Mouse (Mus musculus) thymus, postnatal 36 days (tissue): Measurements from ENCODE around the gene Klf16.
A peak's percentile ranks its signal among the peaks of the same experiment; 100 is the strongest.

ENCODE experiments used
- DNase-seq, 2 experiments: peaks; one replicate each; pipeline ENCODE4 v3.0.0; 2022; ENCODE audit warnings: mixed read lengths in 2 of 2

Gene Klf16

DNA sequence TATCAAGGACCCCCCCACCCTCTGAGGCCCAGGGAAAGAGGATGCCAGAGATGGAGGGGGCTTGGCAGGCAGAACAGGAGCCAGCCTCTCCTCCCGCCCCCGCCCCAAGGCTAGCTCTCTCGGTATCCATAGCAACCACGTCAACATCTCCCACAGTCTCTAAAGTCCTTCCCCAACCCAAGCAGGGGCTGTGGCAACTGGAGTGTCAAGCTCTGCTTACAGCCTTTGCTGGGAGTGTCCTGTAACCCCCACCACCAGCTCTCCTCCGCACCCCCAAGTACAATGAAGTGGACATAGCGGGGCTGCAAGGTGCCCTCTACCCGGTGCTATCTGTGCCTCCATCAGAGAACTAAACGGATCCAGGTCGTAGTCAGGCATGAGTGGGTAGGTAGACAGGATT lies 3.2 kb downstream of the Klf16 start:
- DNase-seq, result no peak

DNA sequence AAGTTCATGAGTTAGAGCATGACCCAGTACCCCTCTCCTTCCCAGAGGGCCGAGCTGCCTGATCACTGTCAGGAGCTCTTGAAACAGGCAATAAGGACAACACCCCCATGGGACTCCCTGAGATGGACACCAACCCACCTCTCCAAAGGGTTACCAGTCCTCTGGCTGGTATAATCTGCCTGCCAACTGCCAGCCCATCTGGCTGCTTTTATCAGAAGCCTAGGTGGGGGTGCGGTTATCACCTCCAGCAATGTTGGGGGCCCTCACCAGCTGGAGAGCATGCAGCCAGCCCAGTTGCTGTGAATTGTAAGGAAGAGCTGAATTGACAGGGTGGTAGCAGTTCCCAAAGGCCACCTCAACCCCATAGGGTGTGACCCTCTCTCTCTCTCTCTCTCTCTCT lies 4.6 kb downstream of the Klf16 start:
- DNase-seq, result no peak

DNA sequence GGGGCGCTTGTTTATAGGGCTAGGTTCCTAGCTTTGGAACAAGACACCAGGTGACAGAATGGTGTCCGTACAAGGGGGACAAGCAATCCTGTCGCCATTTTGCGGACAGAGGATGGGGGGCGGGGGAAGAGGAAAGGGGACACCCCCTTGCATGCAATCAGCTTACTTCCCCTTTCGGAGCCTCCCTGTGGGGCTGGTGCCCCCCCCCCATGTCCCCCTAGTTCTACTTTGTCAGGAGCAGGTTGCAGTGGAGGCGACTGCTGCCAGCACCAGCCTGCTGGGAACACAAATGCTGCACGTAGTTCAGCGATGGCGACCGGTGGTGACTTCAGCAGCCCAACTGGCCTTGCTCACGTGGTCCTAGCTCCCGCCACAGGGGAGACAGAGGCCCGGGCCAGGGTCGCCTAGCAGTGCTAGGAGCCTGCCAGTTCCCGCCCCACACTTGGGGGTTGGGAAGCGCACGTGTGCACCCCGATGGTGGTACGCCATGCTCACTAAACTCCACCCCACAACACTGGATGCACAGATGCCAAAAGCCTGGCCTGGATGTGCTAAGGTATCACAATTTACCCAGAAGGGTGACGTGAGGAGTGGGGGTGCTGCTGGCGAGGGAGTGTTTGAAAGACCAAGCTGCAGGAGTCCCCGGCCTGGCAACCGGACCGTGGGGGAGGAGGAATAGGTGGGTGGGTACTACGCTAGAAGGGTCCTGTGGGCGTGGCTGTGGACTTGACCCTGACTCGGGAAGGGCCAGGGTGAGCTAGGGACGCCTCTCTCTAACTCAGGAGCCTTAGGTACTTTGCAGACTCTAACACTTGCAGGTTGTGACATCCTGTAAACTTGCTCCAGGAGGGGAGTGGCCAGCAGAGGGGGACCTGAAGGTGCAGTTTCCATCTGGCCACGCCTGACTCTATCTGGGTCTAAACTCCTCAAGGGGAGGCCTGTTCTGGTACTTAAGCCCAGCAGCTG lies 6.0 kb downstream of the Klf16 start:
- DNase-seq, result no peak

DNA sequence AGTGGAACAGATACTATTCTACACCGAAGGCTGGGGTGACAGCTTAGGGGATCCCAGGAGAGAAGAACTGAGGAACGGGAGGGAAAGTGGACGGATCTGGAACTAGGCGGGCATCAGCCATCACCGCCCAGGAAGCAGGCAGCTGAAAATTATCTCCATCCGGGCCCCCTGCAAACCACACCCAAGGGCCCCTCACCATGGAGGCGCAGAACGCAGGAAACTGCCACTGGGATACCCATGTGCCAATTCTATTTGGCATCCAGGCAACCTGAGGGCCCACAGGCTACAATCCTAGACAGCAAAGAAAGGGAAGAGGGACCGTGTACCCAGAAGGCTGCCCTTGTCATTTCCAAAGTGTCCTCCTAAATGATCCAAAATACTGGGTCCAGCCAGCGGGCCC lies 6.7 kb downstream of the Klf16 start:
- DNase-seq, result no peak

DNA sequence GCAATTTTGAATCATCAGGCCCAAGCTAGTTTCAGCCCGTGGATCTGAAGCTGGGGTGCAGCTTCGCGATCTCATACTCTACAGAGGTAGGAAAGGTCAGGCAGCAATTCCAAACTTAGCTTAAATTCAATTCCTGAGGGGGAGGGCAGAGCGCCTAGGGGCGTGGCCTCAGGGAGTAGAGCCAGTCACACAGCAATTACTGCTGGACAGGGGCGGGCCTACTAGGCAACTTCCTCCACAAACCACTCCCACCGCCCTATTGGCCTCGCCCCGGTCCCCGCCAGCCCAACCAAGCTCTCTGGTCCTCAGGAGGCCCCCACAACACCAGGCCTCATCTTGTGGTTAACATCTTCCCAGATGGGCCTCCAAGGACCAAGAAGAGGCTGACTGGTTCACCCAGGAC lies 7.5 kb downstream of the Klf16 start:
- peak in 1 of 2 experiments; percentile 65 for DNase-seq

DNA sequence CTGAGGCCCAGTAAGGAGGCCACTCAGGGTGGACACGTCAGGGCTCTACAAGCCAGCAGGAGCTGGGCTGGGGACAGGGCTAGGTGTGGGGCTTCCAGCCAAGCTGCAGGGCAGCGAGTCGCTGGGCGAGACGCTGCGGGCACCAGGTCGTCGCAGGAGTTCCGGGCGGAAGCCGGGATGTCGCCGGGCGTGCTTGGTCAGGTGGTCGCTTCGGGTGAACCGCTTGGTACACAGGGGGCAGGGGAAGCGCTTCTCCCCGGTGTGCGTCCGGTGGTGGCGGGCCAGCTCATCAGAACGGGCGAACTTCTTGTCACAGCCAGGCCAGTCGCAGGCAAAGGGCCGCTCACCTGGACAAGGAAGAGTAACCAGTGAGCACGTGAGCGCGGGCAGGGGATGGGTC lies 8.2 kb downstream of the Klf16 start:
- no peak for DNase-seq

DNA sequence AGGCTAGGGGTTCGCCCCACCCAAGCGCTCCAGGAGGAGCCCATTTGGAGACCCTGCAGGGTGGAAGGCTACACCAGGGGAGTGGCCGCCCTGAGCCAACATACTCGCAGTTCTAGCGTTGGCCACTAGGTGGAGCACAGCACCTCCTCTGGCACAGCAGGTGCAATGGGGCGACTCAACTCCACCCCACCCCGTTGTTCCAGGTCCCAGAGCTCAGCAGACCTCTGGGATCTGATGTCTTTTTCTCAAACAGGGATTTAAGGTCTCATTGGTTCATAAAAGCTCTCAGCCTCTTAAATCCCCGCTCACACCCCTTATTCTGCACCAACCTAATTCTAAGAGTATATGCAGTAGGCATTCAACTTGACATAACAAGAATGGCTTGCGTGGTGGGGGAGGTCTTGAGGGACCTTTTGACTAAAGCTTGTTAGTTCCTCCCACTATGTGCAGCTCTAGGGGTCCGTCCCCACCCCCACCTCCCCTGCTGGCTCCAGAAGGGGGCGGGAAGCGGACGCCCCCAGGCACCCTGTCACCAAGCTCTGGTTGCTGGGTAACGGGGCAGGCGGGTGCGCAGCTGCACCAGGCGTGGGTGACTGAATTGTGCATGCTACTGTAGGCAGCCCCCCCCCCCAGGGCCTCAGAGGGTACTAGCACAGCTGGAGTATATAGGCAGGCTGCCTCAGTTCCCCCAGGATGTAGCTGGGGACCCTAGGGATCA lies 10.6 kb downstream of the Klf16 start:
- peak; percentile 89 to 92 for DNase-seq

DNA sequence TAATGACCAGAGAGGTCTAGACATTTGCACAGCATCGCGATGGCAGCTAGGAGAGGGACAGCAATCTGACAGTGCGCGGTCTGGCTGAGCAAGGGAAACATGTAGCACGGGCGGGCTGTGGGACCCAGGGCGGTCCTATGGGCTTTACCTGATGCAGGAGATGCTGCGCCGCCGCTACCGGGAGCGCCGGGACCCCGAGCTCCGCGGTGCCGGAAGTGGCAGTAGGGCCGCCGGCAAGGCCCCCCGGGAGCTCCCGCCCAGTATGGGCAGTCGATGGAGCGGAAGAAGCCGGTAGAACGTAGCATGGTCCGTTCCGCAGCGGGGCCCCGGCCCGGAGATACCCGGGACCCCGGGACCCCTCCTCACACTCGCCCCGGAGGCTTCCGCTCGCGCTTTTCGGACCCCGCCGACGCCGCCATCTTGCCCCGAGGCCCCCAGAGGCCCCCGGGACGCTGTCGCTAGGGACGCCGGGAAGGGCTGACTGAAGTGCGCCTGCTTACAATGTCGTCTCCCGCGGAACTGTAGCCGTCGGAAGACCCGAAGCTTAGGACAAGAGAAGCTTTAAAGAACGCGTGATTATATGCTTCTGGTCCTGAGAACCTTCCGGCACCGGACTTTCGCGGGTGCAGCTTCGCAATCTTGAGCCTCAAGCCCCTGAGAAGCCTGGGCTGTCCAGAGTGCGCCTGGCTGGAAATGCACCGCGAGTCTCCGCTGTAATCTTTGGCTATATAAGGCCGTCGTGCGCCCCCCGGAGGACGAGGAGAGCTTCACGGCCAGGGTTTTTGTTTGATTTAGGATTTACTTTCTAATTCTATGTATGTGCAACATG lies 15.8 kb downstream of the Klf16 start, which contains the start of gene Rexo1:
Gene Rexo1 (minus strand): TSS at position 445 of the 829 bp plus-strand sequence.
- peak; percentile 92 to 95 for DNase-seq

DNA sequence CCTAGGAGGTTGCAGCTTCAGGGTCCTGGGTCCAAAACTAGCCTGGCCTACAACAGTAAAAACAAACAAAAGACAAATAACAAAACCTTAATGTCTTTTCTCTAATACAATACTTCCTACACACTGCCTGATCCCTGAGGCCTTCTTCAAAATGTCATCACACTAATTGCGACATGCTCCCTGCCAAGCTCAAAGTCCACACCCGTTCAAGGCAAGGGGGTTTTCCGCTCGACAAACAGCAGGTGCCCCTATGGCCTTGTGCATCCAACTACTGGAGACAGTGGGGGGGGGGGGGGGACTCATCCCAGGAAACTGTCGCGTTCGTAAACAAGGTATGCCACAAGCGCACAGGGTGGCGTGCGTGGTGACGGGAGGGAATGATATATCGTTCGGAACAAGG lies 16.5 kb downstream of the Klf16 start:
- DNase-seq, result no peak

DNA sequence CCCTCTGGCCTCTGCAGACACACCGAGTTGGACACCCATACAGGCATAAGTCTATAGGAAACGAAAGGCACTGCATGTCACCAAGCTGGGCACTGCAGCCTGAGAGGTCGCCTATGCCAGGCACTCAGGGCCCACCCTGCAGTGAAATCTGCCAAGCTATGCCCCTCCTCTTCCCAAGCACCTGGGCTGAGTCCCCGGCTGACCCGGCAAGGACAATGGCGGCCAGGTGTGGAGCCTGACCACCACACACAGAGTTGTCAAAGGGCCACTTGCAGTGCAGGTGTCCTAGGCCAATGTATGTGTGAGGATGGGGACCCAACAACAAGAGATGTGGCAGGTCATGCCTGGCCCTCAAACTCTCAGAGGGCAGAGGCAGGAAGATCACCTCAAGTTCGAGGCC lies 17.7 kb downstream of the Klf16 start:
- DNase-seq, result no peak

DNA sequence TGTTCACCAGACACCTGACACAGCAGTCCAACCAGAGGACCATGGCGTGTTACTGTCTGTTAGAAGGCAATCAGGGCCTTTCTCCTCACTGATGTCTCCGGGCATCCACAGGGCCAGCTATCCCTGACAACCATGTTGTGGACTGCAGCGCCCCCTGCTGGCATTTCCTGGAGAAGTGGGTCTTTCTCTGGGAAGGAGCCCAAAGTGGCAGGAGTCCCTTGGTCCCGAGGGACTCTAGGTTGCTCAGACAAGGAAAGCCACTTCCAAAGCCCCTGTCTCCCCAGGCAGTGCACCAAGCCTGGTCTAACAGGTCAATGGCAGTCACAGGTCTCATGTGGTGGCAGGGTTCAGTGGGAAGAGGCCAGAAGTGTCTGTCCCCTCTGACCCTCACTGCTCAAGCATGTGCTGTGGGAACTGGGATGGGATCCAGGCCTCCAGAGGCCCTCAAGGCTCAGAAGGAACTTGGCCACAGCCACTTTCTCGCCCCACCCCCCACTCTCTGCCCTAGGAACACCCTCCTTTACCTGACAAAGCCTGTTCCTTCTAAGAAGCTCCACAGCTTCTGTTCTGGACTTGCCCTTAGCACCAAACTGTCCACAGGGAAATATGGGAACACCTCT lies 19.7 kb downstream of the Klf16 start:
- peak; percentile 64 to 67 for DNase-seq

DNA sequence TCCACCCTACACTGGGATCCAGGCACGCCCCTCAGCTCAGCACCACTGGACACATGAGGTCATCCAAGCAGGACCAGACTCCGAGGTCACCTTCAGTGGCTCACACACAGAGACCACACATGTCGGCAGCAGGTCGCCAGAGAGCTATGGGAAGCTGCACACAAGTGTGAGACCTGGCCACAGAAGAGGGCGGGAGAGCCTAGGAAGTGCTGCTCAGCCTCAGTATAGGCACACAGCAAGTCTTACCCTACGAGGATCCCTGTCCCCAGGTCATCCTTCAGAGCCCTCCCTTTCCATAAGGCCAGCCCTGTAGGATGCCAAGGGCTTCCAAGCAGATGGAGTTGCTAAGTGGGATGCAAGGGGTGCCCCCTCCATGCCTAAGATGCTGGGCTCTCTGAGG lies 23.1 kb downstream of the Klf16 start:
- DNase-seq, result no peak

DNA sequence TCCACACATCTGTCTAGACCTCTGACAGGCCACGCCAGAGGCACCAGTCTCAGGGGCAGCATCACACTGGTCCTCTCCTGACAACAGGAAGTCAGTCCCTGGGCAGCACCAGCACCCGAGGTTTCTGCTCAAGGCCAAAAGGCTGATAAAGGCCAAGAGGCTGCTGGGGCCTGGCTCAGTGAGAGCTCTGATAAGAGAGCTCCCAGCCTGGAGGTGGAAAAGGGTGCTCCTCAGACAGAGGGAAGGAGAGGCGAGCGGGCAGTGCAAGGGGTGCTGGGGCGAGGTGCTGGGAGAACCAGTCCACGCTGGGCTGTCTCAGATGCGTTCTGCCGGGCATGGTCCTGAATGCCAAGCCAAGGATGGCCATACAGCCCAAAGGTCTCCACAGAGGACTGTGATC lies 23.5 kb downstream of the Klf16 start:
- DNase-seq, result no peak

DNA sequence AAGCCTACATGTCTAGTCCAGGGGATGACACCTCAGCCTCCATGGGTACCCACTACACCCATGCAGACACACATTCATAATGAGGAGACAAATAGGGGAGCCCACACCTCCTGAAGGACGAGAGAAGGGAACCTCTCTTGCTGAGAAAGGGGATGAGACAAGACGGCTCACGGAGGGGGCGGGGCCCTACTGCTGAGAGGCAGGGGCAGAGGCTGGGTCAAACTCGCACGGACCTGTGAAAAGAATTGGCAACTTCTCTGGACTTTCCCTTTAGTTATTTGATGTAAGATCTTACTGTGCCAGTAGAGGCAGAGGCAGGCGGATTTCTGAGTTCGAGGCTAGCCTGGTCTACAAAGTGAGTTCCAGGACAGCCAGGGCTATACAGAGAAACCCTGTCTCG lies 24.8 kb downstream of the Klf16 start:
- DNase-seq, result no peak

DNA sequence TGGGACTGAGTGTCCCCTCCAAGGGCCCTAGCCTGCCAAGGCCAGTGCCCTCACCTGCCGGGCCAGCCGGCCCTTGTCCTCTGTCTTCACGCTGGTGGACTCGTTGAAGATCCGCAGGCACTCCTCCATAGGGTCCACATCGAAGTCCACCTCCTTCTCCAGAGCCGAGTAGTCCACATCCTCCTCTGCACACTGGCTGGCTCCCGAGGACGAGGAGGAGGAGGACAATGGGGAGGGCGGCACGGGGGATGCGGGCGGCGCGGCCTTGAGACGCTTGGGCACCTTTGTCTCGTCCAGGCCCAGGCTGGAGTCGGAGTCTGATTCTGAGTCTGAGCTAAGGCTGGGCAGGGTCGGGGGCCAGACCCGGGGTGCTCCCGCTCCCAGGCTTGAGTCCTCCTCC lies 27.8 kb downstream of the Klf16 start:
- DNase-seq, result no peak

DNA sequence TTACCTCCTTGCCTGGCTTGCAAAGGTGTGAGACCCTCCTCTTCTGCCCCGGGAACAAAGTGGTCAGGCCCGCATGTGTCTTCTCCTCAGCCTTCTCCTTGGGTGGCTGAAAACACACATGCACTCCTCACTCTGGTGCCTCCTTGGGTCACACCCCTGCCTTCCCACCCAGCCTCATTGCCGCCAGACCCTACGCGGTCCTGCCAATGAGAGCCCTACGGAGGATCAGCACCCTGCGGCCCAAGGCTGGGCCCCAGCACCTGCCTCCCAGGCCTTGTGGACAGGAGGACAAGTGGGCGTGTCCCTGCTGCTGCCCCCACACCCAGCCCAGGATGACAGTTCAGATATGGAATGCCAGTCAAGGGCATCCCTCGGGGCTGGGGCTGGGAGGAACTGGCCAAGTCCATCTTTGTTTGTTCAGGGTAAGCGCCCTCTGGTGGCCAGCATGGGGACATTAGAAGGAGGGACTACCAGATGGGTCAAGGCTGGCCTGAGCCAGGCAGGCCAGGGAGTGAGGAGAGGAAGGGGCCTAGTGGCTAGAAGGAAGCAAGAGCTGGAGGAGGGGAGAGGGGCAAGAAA lies 28.6 kb downstream of the Klf16 start:
- DNase-seq, result peak; percentile 37 to 46

DNA sequence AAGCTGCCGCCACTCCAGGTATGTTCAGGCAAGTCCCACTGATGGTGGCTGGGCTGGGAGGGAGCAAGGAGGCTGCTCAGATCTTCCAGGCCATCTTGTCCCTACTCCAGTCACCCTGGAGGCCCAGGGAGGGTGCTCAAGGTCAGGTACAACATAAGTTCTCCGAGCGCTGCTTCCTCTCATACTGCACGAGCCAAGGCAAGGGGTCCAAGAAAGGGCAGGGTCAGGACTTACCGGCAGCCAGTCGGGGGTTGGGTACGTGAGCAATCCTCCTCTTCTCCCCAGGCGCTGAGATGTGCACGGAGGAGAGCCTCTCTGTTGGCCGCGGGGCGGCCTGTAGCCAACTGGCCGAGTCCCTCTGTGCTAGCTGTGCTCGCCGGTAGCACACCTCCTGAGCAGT lies 29.6 kb downstream of the Klf16 start:
- no peak for DNase-seq

DNA sequence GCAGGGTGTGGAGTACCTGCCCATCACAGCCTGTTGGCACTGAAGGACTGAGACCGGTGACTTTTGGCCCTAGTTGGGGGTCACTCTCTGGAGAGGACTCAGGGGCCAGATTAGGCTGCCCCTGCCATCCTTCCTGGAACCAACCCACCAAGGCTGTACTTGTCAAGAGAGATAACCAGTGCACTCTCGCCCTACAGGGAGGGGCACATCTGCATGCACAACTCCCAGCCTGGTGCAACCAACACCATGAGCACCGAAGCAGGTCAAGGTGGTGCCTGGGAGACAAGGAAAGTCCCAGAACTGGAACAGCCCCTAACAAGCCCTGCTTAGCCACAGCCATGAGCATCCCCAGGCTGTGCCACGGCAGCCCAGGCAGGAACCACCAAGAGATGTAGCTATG lies 30.2 kb downstream of the Klf16 start:
- DNase-seq, result no peak

DNA sequence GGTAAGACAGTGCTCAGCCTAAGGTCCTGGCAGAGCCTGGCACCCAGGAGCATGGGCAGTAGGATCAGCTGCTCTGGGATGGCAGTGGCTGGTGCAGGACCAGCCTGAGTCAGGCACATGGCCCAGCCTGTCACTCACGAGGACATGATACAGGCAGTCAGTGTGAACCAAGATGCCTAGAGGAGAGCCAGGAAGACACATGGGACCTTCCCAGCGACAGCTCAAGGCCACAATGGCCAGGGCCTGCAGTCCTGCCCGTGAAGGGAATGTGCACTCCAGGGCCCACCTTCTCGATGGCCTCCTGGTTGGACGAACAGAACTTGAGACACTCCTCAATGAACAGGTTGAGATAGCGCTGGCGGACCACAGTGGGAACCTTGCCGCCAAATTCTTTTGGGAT lies 31.5 kb downstream of the Klf16 start:
- no peak for DNase-seq

DNA sequence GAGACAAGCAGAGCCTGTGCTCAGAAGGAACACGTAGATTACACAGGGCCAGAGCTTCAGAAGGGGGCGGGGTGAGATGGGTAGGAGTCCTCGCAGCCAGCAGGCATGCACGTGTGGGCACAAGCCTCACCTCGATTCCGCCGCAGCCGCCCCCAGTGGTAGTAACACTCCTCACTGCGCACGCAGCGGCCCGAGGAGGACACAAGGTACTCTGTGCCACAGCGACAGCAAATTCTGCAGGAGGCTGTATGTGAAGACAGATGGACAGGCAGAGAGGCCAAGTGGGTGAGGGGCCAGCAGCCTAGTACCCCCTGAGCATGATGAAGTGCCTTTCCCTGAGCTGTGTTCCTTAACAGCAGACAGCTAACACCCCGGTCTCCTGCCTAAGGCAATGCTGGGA lies 33.2 kb downstream of the Klf16 start:
- no peak for DNase-seq

DNA sequence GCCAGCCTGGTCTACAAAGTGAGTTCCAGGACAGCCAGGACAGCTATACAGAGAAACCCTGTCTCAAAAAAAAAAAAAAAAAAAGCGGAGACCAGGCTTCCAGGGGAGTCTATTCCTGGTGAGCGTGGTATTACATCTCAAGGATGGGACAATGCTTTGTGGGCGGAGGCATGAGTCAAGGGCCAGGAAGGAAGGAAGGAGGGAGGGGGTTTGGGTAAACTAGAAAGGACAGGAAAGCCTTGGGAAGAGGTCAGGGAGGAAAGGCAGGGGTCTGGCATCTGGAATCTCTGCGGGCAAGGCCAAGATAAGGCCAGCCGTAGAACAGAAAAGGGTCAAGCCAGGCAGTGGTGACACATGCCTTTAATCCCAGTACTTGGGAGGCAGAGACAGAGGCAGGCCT lies 37.6 kb downstream of the Klf16 start:
- DNase-seq, result no peak

DNA sequence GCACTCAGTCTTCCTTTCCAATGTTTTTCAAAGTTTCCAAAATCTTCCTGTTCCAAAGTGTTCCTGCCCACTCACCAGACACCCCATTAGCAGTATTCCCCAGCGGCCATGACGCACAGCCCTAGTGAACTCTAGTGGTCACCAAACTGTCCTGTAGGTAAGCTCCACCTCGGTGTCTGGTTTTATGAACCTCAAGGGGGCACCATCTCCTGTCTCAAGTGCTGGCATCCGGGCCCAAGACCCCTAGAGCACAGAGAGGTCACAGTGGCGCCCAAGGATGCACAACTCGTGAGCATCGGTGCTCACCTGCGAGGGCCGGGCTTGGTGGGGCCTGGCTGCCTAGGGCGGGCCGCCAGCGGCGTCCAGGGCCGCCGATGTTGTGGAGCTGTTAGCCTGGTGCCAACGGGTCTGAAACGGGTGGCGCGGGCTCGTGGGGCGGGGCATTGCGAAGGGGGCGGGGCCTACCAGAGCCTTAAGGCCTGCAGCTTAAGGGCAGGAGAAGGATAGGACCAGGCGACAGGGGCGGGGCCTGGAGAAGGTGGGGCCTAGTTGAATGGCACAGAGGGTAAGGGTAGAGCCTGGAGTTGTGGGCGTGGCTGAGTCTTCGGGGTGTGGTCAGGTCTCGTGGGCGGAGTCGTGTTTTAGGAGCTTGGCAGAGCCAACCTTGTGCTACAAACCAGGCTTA lies 38.3 kb downstream of the Klf16 start, which contains the start of gene Atp8b3:
Gene Atp8b3 (minus strand): TSS at position 415 of the 685 bp plus-strand sequence.
- DNase-seq, result peak; percentile 78 to 87
